Mouse (Mus musculus) mature B cell (primary cell): ENCODE results near the gene Sash1.

Experiments used
- in situ Hi-C: fragments of 300-500 bp; cut with MboI; formaldehyde crosslinking; loops from 2 replicates; pipeline ENCODE4 v1.14.3; 2019

Sash1 gene

GRCm38 (mm10) chr10:8885630-8886527 is at the start of gene Sash1:
TSS of gene Sash1 (minus strand) at chr10:8886070.
- in situ Hi-C loops: no loop called here

DNA sequence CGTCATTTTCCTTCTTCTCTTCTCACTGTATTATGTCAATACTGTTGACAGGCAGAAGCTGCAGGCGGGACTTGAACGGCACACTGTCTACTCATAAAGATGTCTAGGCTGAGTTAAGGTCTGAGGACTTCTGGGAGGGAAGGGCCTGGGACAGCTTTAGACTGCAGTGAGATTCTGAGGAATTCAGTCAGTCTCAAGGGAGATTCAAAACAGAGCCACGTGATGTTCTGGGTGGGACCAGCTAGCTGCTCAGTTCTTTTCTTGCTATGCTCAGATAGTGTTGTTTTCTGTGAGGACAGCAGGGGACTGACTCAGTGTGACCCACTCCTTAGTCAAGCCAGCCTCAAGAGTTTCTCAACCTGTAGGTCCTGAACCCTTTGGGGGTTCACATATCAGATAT is 49.7 kb upstream of the Sash1 start:
- in situ Hi-C loops: no loop called here

GRCm38 (mm10) chr10:8933451-8934372 is 47.8 kb upstream of the Sash1 start:
- in situ Hi-C loops: no loop called here

DNA sequence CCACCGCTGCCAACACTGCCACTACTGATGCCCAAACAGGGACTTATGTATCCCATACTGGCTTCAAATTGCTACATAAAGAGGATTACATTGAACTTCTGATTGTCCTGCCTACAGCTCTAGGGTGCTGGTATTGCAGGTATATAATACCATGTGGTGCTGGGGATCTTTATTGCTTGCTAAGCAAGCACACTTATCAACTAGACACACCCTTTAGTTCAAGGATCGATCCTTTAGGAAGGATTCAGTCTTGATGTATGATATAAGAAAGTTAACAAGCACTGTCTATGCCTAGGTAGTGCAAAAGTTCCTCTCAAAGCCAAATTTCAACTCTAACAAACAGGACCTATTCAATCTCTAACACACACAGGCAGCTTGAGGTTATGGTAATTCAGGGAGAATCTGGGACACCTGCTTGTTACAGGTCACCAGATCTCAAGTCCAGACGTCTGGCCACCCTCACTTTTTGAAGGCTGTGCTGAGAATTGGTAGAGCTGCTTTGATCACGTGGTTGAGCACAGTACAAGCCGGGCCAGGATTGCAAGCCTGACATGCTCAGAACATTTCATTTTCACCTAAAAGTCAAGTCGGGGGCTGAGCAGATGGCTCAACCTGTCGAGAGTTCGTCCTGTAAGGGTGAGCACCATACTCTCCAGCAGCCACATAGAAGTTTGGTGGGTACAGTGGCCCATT is 45.8 kb upstream of the Sash1 start:
- in situ Hi-C loops: no loop called here

DNA sequence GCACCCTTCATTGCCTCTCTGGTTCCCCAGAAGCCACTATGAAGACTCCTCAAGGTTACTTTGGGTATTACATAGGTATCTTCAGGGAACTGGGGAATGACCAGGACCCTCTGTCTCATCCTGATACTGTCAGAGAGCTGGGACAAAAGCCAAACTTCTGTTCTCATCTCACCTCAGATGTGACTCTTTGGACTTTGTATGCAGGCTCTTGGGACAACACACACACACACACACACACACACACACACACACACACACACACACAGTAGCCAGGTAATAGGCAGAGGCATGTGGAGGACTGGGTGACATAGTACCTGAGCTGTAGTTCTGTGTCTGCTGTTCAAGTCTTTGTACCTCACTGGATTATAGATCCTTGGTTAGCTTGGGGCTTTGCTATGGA is 44.8 kb upstream of the Sash1 start:
- in situ Hi-C loops: no loop called here

GRCm38 (mm10) chr10:8928775-8929647 is 43.1 kb upstream of the Sash1 start:
- in situ Hi-C loops: no loop called here

DNA sequence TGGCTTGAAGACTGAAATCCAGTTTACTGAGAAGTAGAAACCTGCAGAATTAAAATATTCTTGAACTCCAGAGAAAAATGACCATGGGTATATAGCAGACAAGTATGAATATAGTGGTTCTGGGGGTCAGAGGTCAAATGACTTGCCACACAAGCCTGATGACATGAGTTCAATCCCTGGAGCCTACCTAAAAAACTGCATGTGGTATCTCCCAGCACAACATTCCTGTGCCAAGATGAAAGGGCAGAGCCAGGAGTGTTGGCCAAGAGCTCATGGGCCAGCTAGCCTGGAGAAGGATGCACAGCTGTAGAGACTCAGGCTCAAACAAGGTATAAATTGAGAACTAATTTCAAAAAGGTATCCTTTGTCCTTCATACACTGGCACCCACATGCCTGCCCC is 42.4 kb upstream of the Sash1 start:
- in situ Hi-C loops: no loop called here

- in situ Hi-C loops: no loop called here
Observed at GRCm38 (mm10) chr10:8926906-8927305, 41.0 kb upstream of the Sash1 start.

GRCm38 (mm10) chr10:8926295-8926694 is 40.4 kb upstream of the Sash1 start:
- in situ Hi-C loops: no loop called here

DNA sequence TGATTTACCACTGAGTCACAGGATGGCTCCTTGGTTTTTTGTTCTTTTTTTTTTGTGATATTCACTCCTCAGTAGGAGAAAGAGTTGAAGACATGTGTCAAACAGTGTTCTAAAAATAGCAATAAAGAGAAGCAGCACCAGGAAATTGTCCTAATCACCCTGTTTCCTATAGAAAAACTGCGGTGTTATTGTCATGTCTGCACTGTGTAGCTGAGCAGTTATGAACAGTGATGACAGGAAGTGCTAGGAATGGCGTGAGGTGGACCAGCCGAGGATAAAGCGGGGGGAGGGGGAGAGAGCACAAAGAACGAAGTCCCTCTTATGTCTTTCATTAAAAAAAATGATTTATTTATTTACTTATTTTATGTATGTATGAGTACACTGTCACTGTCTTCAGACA is 39.4 kb upstream of the Sash1 start:
- in situ Hi-C loops: no loop called here

- in situ Hi-C loops: no loop called here
Observed at GRCm38 (mm10) chr10:8921098-8921693, 35.3 kb upstream of the Sash1 start.

DNA sequence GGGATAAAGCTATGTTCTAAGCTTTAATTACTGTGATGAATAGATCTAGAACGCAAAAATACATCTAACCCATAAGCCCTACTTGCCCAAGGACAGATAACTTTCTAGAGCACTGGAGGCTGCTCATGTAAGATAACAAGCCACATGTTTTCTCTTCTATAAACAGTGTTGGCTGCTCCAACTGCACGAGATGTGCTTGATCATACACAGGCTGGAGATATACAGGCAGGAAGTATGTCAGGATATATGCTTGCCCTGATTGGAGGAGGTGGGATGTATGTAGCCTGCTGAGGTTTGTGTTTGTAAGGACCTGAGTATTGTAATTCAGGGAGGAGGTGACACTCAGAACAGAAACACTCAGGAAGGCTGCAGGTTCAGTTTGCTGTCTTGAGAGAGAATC is 31.9 kb upstream of the Sash1 start:
- in situ Hi-C loops: no loop called here

GRCm38 (mm10) chr10:8917350-8917749 is 31.5 kb upstream of the Sash1 start:
- in situ Hi-C loops: no loop called here

- in situ Hi-C loops: no loop called here
Observed at GRCm38 (mm10) chr10:8915755-8916154, 29.9 kb upstream of the Sash1 start.

GRCm38 (mm10) chr10:8913904-8914303 is 28.0 kb upstream of the Sash1 start:
- in situ Hi-C loops: no loop called here

DNA sequence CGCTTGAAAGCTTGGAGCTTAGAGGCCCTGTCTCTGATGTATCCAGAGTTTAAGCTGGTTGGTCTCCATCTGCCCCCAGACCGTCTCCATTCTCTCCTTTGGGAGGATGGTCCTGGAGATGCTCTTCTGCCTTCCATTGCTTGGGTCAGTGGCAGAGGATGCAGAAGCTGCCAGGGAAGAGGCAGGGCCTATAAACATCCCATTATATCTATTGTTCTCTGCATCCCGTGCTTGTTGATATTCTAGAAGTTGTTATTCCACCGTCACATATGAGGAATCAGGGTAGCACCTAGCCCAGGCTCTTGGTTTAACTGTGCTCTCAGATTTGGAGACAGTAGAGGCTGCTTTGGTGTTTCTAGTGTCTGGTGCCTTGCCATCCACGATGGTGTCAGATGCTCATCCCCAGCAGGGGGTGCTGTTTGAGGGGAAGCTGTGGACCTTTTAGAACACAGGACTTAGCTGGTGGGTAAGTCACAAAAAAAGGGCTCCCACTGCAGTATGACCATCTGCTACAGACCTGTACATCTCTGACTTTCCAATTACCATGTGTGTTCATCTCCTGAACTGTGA is 26.9 kb upstream of the Sash1 start:
- in situ Hi-C loops: no loop called here

- in situ Hi-C loops: no loop called here
Observed at GRCm38 (mm10) chr10:8912213-8912612, 26.3 kb upstream of the Sash1 start.

DNA sequence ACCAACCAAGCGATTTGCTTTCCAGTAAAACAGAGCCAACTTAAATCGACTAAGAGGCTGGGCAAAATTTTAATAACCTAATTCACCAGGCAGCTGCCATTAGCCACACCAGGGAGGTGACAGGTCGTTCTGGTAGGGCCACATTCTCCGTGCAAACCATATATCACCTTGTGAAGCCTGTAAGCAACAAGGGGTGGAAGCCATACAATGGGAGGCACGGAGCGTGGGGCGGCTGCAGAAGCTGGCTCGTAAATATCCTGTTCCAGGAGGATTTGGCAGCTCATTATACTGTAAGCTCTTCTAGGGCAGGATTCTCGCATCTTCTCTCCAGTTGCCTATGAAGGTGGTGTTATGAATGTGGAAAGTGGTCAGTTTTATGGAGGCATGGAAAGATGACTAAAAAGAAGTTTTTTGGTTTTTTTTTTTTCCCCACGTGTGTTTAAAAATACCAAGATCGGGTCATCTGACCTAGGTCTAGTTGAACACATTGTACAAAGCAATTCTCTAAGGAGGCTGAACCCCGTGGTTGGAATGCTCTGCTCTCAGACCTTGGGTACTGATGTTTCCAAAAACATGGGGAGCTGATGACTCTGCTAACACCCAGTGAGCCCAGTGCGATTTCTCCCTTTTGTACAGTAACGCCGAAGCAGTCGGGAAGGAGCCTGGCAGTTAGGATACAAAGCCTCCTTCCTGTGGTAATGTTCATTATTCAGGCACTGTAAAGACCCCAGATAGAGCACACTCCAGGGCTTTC is 24.5 kb upstream of the Sash1 start:
- in situ Hi-C loops: no loop called here

DNA sequence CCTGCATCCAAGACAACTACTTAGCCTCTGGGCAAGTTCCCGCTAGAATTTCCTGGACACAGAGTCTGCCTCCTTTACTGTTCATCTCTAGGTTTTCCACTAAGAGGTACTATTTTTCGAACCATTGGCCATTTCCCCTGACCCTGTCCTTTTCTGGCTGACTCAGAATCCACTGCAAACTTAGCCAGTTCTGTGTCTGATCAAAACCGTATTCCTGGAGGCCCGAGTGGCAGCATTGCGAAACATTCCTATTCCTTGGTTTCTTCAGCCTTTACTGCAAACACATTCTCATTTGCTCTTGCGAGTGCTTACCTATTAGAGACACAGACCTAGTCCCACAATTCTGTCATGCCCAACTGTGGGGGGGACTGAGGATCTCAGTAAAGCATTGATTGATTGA is 17.2 kb upstream of the Sash1 start:
- in situ Hi-C loops: no loop called here

- in situ Hi-C loops: no loop called here
Observed at GRCm38 (mm10) chr10:8902412-8902811, 16.5 kb upstream of the Sash1 start.
